Comparison of ENCODE assay signal across 21 mouse cellular contexts in the genomic region with DNA sequence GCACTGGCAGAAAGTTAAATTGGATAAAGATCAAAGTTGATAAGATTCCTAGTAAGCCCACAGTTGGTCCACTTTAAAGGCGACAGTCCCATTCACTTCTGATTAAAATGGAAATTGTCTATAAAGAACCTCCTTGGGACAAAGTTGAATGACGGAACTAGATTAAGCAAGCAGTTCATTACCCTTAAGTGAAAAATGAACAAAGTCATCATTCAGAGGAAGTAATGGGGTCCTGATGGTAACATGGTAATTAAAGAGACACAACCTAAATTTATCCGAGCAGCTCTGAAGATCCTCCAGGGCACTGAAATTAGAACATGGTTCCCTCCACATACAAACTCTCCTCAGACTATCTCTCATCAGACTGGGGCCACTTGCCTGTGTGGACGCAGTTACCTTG.
DNase-seq lines count a peak whose midpoint lies in the region; ATAC-seq and TF ChIP-seq lines count a peak whose summit lies in the region.
"Had no signal": no experiment of that assay in that cellular context is flagged by ENCODE, and none has a peak within 500 bp of the region (broad histone marks: within the 10 kb centered on the region; RNA-seq: fewer than 3 reads in every experiment).

No protein-coding gene starts in this region.

- ATAC-seq in stomach, embryonic 15.5 days (ENCODE audit: insufficient read depth, low FRiP score, low read depth) = no peak
- ATAC-seq in stomach, postnatal 0 days (ENCODE audit: low FRiP score, low TSS enrichment) = no peak
- ATAC-seq in hematopoietic stem cell, adult 5-6 weeks (replicated peaks in 1 of 2; ENCODE audit: insufficient read depth in 1 of 2, low FRiP score in 2 of 2, low TSS enrichment in 1 of 2, low read depth in 1 of 2, poor library complexity in 2 of 2, severe bottlenecking in 2 of 2) = peak; percentile 44 to 58
- ATAC-seq in monocyte, adult 5-6 weeks (replicated peaks; ENCODE audit: insufficient number of reproducible peaks, low FRiP score, low TSS enrichment, poor library complexity, severe bottlenecking) = peak; percentile 40
- ATAC-seq: forebrain, embryonic 15.5 days; intestine, embryonic 16.5 days had no signal

- H3K27ac ChIP-seq in stomach, embryonic 15.5 days = peak overlapping the region; percentile 44; the same call in 1 of the 2 replicates
- no peak overlapping the region for H3K27ac ChIP-seq in stomach, postnatal 0 days (replicated peaks)
- H3K27ac ChIP-seq: embryonic facial prominence, embryonic 10.5 days; forebrain, embryonic 10.5 days; forebrain, embryonic 15.5 days; heart, adult 2 months; hindbrain, embryonic 13.5 days had no signal

- 83% methylated on average over 4 of the region's 4 CpGs for WGBS in stomach, embryonic 15.5 days
- 93% methylated on average over 4 of the region's 4 CpGs for WGBS in stomach, postnatal 0 days

- H3K9me3 ChIP-seq in stomach, embryonic 15.5 days = no peaks in the 10 kb centered on the region
- H3K9me3 ChIP-seq in stomach, postnatal 0 days (ENCODE audit: control insufficient read depth, low read length) = no peaks in the 10 kb centered on the region
- H3K9me3 ChIP-seq: embryonic facial prominence, embryonic 10.5 days; forebrain, embryonic 10.5 days; forebrain, embryonic 15.5 days; G1E; hindbrain, embryonic 13.5 days had no signal

- no peak overlapping the region for H3K9ac ChIP-seq in stomach, embryonic 15.5 days
- H3K9ac ChIP-seq in stomach, postnatal 0 days (ENCODE audit: low read length) = no peak overlapping the region
- H3K9ac ChIP-seq: forebrain, embryonic 15.5 days; hindbrain, embryonic 13.5 days had no signal

- peaks cover 5% of the 10 kb centered on the region for H3K4me1 ChIP-seq in stomach, embryonic 15.5 days
- H3K4me1 ChIP-seq in stomach, postnatal 0 days (replicated peaks; ENCODE audit: control insufficient read depth, insufficient read depth) = no peaks in the 10 kb centered on the region
- H3K4me1 ChIP-seq: forebrain, embryonic 15.5 days had no signal

- H3K27me3 ChIP-seq in stomach, embryonic 15.5 days (replicated peaks) = no peaks in the 10 kb centered on the region
- H3K27me3 ChIP-seq in stomach, postnatal 0 days (ENCODE audit: control insufficient read depth, insufficient read depth, low read length) = no peaks in the 10 kb centered on the region
- H3K27me3 ChIP-seq: forebrain, embryonic 15.5 days; hindbrain, embryonic 13.5 days had no signal

- no peak overlapping the region for H3K4me3 ChIP-seq in stomach, embryonic 15.5 days (replicated peaks)
- H3K4me3 ChIP-seq in stomach, postnatal 0 days (ENCODE audit: low read depth, low read length) = no peak overlapping the region
- H3K4me3 ChIP-seq: embryonic facial prominence, embryonic 10.5 days; erythroblast, embryonic 14.5 days; forebrain, embryonic 10.5 days; forebrain, embryonic 15.5 days; heart, adult 2 months; hindbrain, embryonic 13.5 days had no signal

- TF ChIP-seq EP300 in stomach, postnatal 0 days (optimal IDR thresholded peaks at IDR 0.05) = no peak

- no peak for DNase-seq in stomach, postnatal 0 days (ENCODE audit: low spot score)
- no peak for DNase-seq in lung, adult 18-20 months
- no peak for DNase-seq in spleen, postnatal 36 days (ENCODE audit: low spot score in 2 of 2)
- DNase-seq: adrenal gland, adult 8-10 months; cerebellum, adult 11 months; cerebellum, adult 9-11 months; cerebellum, postnatal 36 days; gastrocnemius, postnatal 36 days; heart, adult 2 months; heart, postnatal 10 days; heart, postnatal 4 days had no signal

- no peak for TF ChIP-seq CTCF in stomach, postnatal 0 days (IDR thresholded peaks at IDR 0.05; ENCODE audit: low read depth)

- no peaks in the 10 kb centered on the region for H3K36me3 ChIP-seq in stomach, embryonic 15.5 days
- no peaks in the 10 kb centered on the region for H3K36me3 ChIP-seq in stomach, postnatal 0 days (ENCODE audit: control insufficient read depth, insufficient read depth, low read length)
- H3K36me3 ChIP-seq: embryonic facial prominence, embryonic 10.5 days; forebrain, embryonic 10.5 days; forebrain, embryonic 15.5 days; G1E; hindbrain, embryonic 13.5 days had no signal

- H3K4me2 ChIP-seq in stomach, embryonic 15.5 days = no peak overlapping the region
- no peak overlapping the region for H3K4me2 ChIP-seq in stomach, postnatal 0 days (replicated peaks; ENCODE audit: low read depth)
- H3K4me2 ChIP-seq: forebrain, embryonic 15.5 days; hindbrain, embryonic 13.5 days had no signal

Comparison
In these comparisons a context has a peak if more than half of its experiments do, and no peak if none do; other contexts are left out.
1. ATAC-seq: peak in hematopoietic stem cell, adult 5-6 weeks (2 of 2) and monocyte, adult 5-6 weeks (single experiment); none in stomach, embryonic 15.5 days (single experiment) and stomach, postnatal 0 days (single experiment).